Mouse (Mus musculus) lung, postnatal 0 days (tissue): ENCODE measurements around the gene Zp1. TPM values are rescaled to one million over a fixed set of nuclear protein-coding genes. Genes with fewer than 3 reads are reported as not detected.

Source experiments
- ATAC-seq: fragments of 200-750 bp; cut with Nextera tagmentation; 2 replicates; pipeline ENCODE4 v1.8.0; 2017; ENCODE audit warnings: moderate library complexity
- DNase-seq: peaks from one replicate; pipeline ENCODE4 v3.0.0-alpha.2; 2016; ENCODE audit warnings: low spot score
- H3K27ac ChIP-seq: fragments of 300-500 bp; sonication (generic); 2 replicates; pipeline ENCODE4 v1.5.1; 2014; ENCODE audit warnings: antibody characterized with exemption, mild to moderate bottlenecking, low read length, mixed read lengths
- H3K27me3 ChIP-seq: fragments of 300-500 bp; sonication (generic); replicated peaks from 2 replicates; pipeline ENCODE4 v1.6.1; 2014; ENCODE audit warnings: low read length, mixed read lengths; ENCODE audit not compliant: insufficient read depth
- H3K36me3 ChIP-seq: fragments of 300-500 bp; sonication (generic); 2 replicates; pipeline ENCODE4 v1.6.1; 2014; ENCODE audit warnings: low read length, mixed read lengths; ENCODE audit not compliant: insufficient read depth
- H3K4me1 ChIP-seq: fragments of 300-500 bp; sonication (generic); 2 replicates; pipeline ENCODE4 v1.6.1; 2014; ENCODE audit warnings: antibody characterized with exemption, low read depth, low read length, mixed read lengths; ENCODE audit not compliant: insufficient read depth
- H3K4me2 ChIP-seq: fragments of 300-500 bp; sonication (generic); replicated peaks from 2 replicates; pipeline ENCODE4 v1.6.1; 2014; ENCODE audit warnings: low read depth, mild to moderate bottlenecking, low read length, moderate library complexity, mixed read lengths
- H3K4me3 ChIP-seq: fragments of 300-500 bp; sonication (generic); 2 replicates; pipeline ENCODE4 v1.5.1; 2014; ENCODE audit warnings: low read depth, low read length
- H3K9ac ChIP-seq: fragments of 300-500 bp; sonication (generic); replicated peaks from 2 replicates; pipeline ENCODE4 v1.6.1; 2014; ENCODE audit warnings: low read depth, mild to moderate bottlenecking
- H3K9me3 ChIP-seq: fragments of 300-500 bp; sonication (generic); 2 replicates; pipeline ENCODE4 v1.6.1; 2016; ENCODE audit warnings: low read length, mixed read lengths
- CTCF ChIP-seq: IDR thresholded peaks from 2 replicates; pipeline ENCODE4 v1.5.1; 2016; ENCODE audit warnings: antibody characterized with exemption, mild to moderate bottlenecking
- EP300 ChIP-seq: IDR thresholded peaks from 2 replicates; pipeline ENCODE4 v1.6.1; 2016; ENCODE audit warnings: antibody characterized with exemption, mild to moderate bottlenecking, control low read depth
- WGBS: fragments of 180-500 bp; shearing (Covaris S2); extraction: QIAGEN DNeasy Blood & Tissue Kit; methylation state at CpG from one replicate; pipeline ENCODE4 v1.1.7; 2014; 5-methylcytosine and 5-hydroxymethylcytosine counted together
- polyA plus RNA-seq: library from polyadenylated mRNA; unstranded; fragments of >200 nt; fragmentation: Nextera tagmentation; extraction: Ambion mirVana; gene quantifications from 2 replicates; pipeline ENCODE4 v1.2.1, GENCODE M21; 2015

The Zp1 gene
- polyA plus RNA-seq, 1 experiment from 2014 or later, result not detected

- WGBS, result 15% methylated on average over 6 of the region's 7 CpGs
- TF ChIP-seq CTCF, result peak; percentile 68
- 0 out of 2 replicates have a peak, but pooled peaks have one; percentile 2 for TF ChIP-seq EP300
- Histone ChIP-seq H3K27ac (peak overlapping the region; percentile 93), H3K4me2 (peak overlapping the region; percentile 76), H3K36me3 (no peaks in the 10 kb centered on the region), H3K4me3 (peak overlapping the region; percentile 65), H3K4me1 (peaks cover 16% of the 10 kb centered on the region), H3K9me3 (no peaks in the 10 kb centered on the region), H3K9ac (0 out of 2 replicates have a peak overlapping the region, but pooled peaks have one; percentile 23), H3K27me3 (no peaks in the 10 kb centered on the region)
- peak; percentile 86 for DNase-seq
- ATAC-seq, result peak; percentile 73
Measured at GRCm38 (mm10) chr19:10880085-10880974, 40.1 kb downstream of the Zp1 start.

GRCm38 (mm10) chr19:10878201-10878837 lies 42.1 kb downstream of the Zp1 start:
- WGBS, result 77% methylated on average over 7 of the region's 7 CpGs
- Histone ChIP-seq H3K4me2 (no peak overlapping the region), H3K9ac (no peak overlapping the region), H3K4me3 (no peak overlapping the region), H3K4me1 (peaks cover 16% of the 10 kb centered on the region), H3K27me3 (no peaks in the 10 kb centered on the region), H3K27ac (no peak overlapping the region), H3K9me3 (no peaks in the 10 kb centered on the region), H3K36me3 (peaks cover 9% of the 10 kb centered on the region)
- DNase-seq, result peak; percentile 30
- no peak for TF ChIP-seq EP300
- no peak for ATAC-seq

- no peak overlapping the region for H3K4me3 ChIP-seq
- H3K36me3 ChIP-seq, result peaks cover 28% of the 10 kb centered on the region
- DNase-seq (no peak), ATAC-seq (no peak)
- no peaks in the 10 kb centered on the region for H3K27me3 ChIP-seq
- TF ChIP-seq CTCF, result no peak
- TF ChIP-seq EP300, result no peak
- no peak overlapping the region for H3K27ac ChIP-seq
- no peak overlapping the region for H3K4me2 ChIP-seq
- no peak overlapping the region for H3K9ac ChIP-seq
- 78% methylated on average over 14 of the region's 14 CpGs for WGBS
- H3K4me1 ChIP-seq, result peaks cover 4% of the 10 kb centered on the region; the same call in 1 of the 2 replicates
- no peaks in the 10 kb centered on the region for H3K9me3 ChIP-seq
Measured at GRCm38 (mm10) chr19:10871328-10871961, 49.0 kb downstream of the Zp1 start.

GRCm38 (mm10) chr19:10870676-10871075 lies 49.8 kb downstream of the Zp1 start:
- H3K36me3 ChIP-seq, result peaks cover 28% of the 10 kb centered on the region
- H3K4me3 ChIP-seq, result no peak overlapping the region
- no peak overlapping the region for H3K27ac ChIP-seq
- H3K9me3 ChIP-seq, result no peaks in the 10 kb centered on the region
- peaks cover 4% of the 10 kb centered on the region; the same call in 1 of the 2 replicates for H3K4me1 ChIP-seq
- DNase-seq (no peak), ATAC-seq (no peak)
- H3K4me2 ChIP-seq, result no peak overlapping the region
- TF ChIP-seq EP300 (no peak), CTCF (no peak)
- no peaks in the 10 kb centered on the region for H3K27me3 ChIP-seq
- no peak overlapping the region for H3K9ac ChIP-seq
- WGBS, result 80% methylated on average over 3 of the region's 3 CpGs

GRCm38 (mm10) chr19:10869886-10870527 lies 50.4 kb downstream of the Zp1 start, which contains the start of gene Tmem132a:
Gene Tmem132a (minus strand): TSS chr19:10869940.
- Histone ChIP-seq H3K36me3 (peaks cover 28% of the 10 kb centered on the region), H3K27ac (no peak within 1 kb of the TSS), H3K9me3 (no peaks in the 10 kb centered on the region), H3K27me3 (no peaks in the 10 kb centered on the region), H3K9ac (peak within 1 kb of the TSS; percentile 29), H3K4me3 (peak within 1 kb of the TSS; percentile 50), H3K4me2 (peak within 1 kb of the TSS; percentile 82), H3K4me1 (peaks cover 4% of the 10 kb centered on the region; the same call in 1 of the 2 replicates)
- DNase-seq (peak; percentile 67), ATAC-seq (peak; percentile 71)
- WGBS, result 5% methylated on average over 8 of the region's 8 CpGs
- TF ChIP-seq CTCF (peak; percentile 21; the same call in 1 of the 2 replicates), EP300 (no peak)
